Mouse (Mus musculus): ENCODE measurements around the gene Etv6. TPM values are rescaled to one million over a fixed set of nuclear protein-coding genes. Genes with fewer than 3 reads are reported as not detected.

The Etv6 gene
- polyA plus RNA-seq, 1 experiment = 16.2 TPM

DNA sequence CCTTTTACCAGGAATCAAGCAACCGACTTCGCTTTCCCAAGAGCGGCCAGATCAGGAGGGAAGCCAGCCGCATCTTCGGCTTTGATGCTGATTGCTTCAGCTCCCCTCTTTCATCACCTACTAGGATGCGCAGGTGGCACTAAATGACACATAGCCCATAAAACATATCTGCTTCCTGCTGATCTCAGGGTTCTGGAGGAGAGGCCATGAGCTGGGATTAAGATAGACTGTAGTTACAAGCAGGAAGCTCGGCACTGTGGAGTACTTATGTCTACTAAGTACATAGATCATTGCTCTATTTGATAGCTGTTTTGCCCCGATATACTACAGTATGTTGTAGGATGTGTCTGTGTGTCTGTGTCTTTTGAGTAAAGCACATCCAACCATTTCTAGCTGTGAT, 68.0 kb downstream of the Etv6 start:
- Histone ChIP-seq H3K4me1 (ENCODE audit: control insufficient read depth, insufficient read depth, insufficient read length, low read length) (peaks cover 32% of the 10 kb centered on the region; the same call in 1 of the 2 replicates), H3K27ac (ENCODE audit: insufficient read depth, low read depth, low read length) (no peak overlapping the region), H3K4me3 (ENCODE audit: low read depth, low read length) (no peak overlapping the region), H3K27me3 (ENCODE audit: control insufficient read depth, insufficient read depth, low read length) (no peaks in the 10 kb centered on the region), H3K36me3 (ENCODE audit: control insufficient read depth, insufficient read depth, low read length) (no peaks in the 10 kb centered on the region)
- 33% methylated on average over 8 of the region's 8 CpGs for whole genome bisulfite sequencing
- no peak for TF ChIP-seq POLR2A (IDR thresholded peaks at IDR 0.05; ENCODE audit: low read depth, low read length)
- TF ChIP-seq CTCF (IDR thresholded peaks at IDR 0.05; ENCODE audit: extremely low read depth, insufficient read length, insufficient replicate concordance, low read depth, low read length) = no peak

DNA sequence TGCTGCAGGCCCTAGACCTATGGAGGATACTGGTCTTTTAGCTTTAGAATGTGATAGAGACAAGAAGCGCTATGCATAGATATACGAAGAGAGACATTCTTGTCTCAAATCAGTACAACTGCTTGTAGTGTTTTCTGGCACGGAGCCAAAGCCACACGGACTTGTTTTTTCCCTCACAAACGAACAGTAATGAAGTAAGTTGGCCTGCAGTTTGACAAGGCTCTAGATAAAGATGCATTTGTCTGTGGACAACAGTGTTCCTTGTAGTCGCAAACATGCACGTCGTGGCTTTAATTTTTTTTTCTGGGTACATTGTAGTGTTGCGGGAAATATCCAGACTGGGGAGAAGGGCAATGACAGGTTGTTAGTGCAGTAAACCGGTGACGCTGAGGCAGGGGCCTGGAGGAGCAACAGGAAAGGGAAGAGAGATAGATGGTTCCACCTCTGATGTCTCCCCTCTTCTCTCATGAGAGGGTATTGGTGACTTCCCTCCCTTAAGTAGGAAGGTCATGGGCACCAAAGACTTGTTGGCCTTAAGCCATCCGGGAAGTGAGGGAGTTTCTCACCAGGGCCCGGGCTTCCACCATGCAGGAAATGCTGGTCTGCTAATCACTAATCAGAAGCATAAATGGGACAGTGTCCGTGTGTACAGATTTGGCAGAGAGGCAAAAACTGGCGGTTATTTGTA, 70.2 kb downstream of the Etv6 start:
- no peak for TF ChIP-seq POLR2A (IDR thresholded peaks at IDR 0.05; ENCODE audit: low read depth, low read length)
- no peak for TF ChIP-seq CTCF (IDR thresholded peaks at IDR 0.05; ENCODE audit: extremely low read depth, insufficient read length, insufficient replicate concordance, low read depth, low read length)
- H3K36me3 ChIP-seq (ENCODE audit: control insufficient read depth, insufficient read depth, low read length) = 0 out of 2 replicates have a peak, but pooled peaks cover 1% of the 10 kb centered on the region
- no peak overlapping the region for H3K4me3 ChIP-seq (ENCODE audit: low read depth, low read length)
- 14% methylated on average over 15 of the region's 15 CpGs for WGBS
- peaks cover 32% of the 10 kb centered on the region; the same call in 1 of the 2 replicates for H3K4me1 ChIP-seq (ENCODE audit: control insufficient read depth, insufficient read depth, insufficient read length, low read length)
- H3K27me3 ChIP-seq (ENCODE audit: control insufficient read depth, insufficient read depth, low read length) = no peaks in the 10 kb centered on the region
- peak overlapping the region; percentile 59 for H3K27ac ChIP-seq (ENCODE audit: insufficient read depth, low read depth, low read length)

DNA sequence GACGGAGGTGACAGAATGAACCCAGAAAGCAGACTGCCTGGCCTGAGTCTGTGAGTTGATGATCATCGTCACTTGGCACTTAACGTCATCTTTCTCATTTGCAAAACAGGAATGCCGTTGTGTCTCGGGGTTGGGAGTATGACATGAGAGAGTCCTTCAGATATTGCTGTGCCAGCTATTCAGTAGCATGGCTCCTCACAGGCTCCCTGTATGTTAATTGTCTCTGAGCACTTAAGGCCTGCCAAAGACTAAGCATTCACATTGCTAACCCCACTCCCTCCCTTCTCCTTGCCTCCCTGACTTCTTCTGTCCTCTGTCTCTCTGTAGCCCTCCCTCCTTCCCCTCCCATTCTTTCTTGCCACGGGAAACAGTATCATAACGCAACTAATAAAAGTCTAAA, 72.2 kb downstream of the Etv6 start:
- 30% methylated on average over 7 of the region's 7 CpGs for WGBS
- Histone ChIP-seq H3K27me3 (ENCODE audit: control insufficient read depth, insufficient read depth, low read length) (no peaks in the 10 kb centered on the region), H3K4me3 (ENCODE audit: low read depth, low read length) (peak overlapping the region; percentile 0; the same call in 1 of the 2 replicates), H3K4me1 (ENCODE audit: control insufficient read depth, insufficient read depth, insufficient read length, low read length) (peaks cover 44% of the 10 kb centered on the region; the same call in 1 of the 2 replicates), H3K36me3 (ENCODE audit: control insufficient read depth, insufficient read depth, low read length) (0 out of 2 replicates have a peak, but pooled peaks cover 1% of the 10 kb centered on the region), H3K27ac (ENCODE audit: insufficient read depth, low read depth, low read length) (no peak overlapping the region)
- no peak for TF ChIP-seq POLR2A (IDR thresholded peaks at IDR 0.05; ENCODE audit: low read depth, low read length)
- no peak for TF ChIP-seq CTCF (IDR thresholded peaks at IDR 0.05; ENCODE audit: extremely low read depth, insufficient read length, insufficient replicate concordance, low read depth, low read length)

DNA sequence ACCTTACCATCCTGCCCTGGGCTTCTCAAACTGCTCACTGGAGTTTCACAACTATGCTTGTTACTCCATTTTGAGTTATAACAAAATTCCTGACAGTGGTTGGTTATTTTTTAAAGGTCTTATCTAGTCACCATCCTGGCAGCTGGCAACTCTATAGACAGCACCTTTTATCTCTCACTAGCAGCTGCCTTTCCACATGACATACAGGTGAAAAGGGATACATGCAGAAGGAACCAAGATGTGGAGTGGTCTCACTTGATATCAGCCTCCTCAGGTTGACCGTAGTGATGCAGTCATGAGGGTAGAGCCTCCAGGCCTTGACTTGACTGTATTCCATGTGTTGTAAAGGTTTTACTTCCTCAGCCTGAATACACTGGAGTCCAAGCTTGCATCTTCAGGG, 74.2 kb downstream of the Etv6 start:
- Histone ChIP-seq H3K36me3 (ENCODE audit: control insufficient read depth, insufficient read depth, low read length) (0 out of 2 replicates have a peak, but pooled peaks cover 1% of the 10 kb centered on the region), H3K4me3 (ENCODE audit: low read depth, low read length) (no peak overlapping the region), H3K4me1 (ENCODE audit: control insufficient read depth, insufficient read depth, insufficient read length, low read length) (peaks cover 46% of the 10 kb centered on the region; the same call in 1 of the 2 replicates), H3K27ac (ENCODE audit: insufficient read depth, low read depth, low read length) (no peak overlapping the region), H3K27me3 (ENCODE audit: control insufficient read depth, insufficient read depth, low read length) (no peaks in the 10 kb centered on the region)
- TF ChIP-seq CTCF (IDR thresholded peaks at IDR 0.05; ENCODE audit: extremely low read depth, insufficient read length, insufficient replicate concordance, low read depth, low read length) (no peak), POLR2A (IDR thresholded peaks at IDR 0.05; ENCODE audit: low read depth, low read length) (no peak)
- WGBS = 91% methylated on average over 1 of the region's 1 CpGs

DNA sequence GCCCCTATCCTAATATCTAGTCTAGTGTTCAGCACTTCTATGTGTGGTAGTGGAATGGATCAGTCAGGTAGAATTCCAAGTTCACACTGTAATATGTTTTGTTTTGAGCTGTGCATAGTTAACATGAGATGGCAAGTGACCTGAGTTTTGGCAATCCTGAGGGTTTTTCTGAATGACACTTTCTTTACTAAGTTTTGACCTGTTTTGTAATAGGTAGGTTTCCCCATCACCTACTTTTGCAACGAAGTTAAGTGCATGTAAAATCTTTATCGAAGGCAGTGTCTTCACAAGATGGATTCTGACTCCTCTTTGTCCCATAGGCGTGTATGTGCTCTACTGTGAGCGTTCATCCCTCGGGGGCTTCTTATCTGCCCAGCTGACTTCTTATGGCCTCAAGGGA, 74.7 kb downstream of the Etv6 start:
- 88% methylated on average over 5 of the region's 5 CpGs for WGBS
- H3K27ac ChIP-seq (ENCODE audit: insufficient read depth, low read depth, low read length) = no peak overlapping the region
- H3K4me1 ChIP-seq (ENCODE audit: control insufficient read depth, insufficient read depth, insufficient read length, low read length) = peaks cover 42% of the 10 kb centered on the region; the same call in 1 of the 2 replicates
- TF ChIP-seq POLR2A (IDR thresholded peaks at IDR 0.05; ENCODE audit: low read depth, low read length) (no peak), CTCF (IDR thresholded peaks at IDR 0.05; ENCODE audit: extremely low read depth, insufficient read length, insufficient replicate concordance, low read depth, low read length) (no peak)
- no peak overlapping the region for H3K4me3 ChIP-seq (ENCODE audit: low read depth, low read length)
- no peaks in the 10 kb centered on the region for H3K27me3 ChIP-seq (ENCODE audit: control insufficient read depth, insufficient read depth, low read length)
- H3K36me3 ChIP-seq (ENCODE audit: control insufficient read depth, insufficient read depth, low read length) = 0 out of 2 replicates have a peak, but pooled peaks cover 1% of the 10 kb centered on the region

DNA sequence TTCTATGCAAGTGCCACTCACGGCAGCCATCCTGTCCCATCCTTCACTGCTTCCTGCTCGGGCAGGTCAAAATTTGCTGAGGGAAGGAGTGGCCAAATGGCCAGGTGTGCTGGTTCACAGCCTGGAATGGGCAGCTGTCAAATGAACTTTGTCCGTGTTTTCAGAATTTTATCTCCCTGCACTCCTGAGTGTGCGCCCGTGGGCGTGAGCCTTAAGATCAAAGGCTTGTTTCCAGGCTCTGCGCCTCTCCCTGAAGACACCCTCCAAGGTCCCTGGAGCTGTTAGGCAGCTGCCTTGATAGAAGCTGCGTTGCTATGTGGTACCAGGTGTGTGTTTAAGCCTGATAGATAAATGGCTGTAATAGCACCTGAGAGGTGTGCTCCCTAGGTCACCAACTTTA, 76.1 kb downstream of the Etv6 start:
- peak overlapping the region; percentile 61; the same call in 1 of the 2 replicates for H3K27ac ChIP-seq (ENCODE audit: insufficient read depth, low read depth, low read length)
- WGBS = 30% methylated on average over 8 of the region's 8 CpGs
- peaks cover 33% of the 10 kb centered on the region; the same call in 1 of the 2 replicates for H3K4me1 ChIP-seq (ENCODE audit: control insufficient read depth, insufficient read depth, insufficient read length, low read length)
- TF ChIP-seq POLR2A (IDR thresholded peaks at IDR 0.05; ENCODE audit: low read depth, low read length) (no peak), CTCF (IDR thresholded peaks at IDR 0.05; ENCODE audit: extremely low read depth, insufficient read length, insufficient replicate concordance, low read depth, low read length) (no peak)
- H3K36me3 ChIP-seq (ENCODE audit: control insufficient read depth, insufficient read depth, low read length) = 0 out of 2 replicates have a peak, but pooled peaks cover 3% of the 10 kb centered on the region
- no peak overlapping the region for H3K4me3 ChIP-seq (ENCODE audit: low read depth, low read length)
- no peaks in the 10 kb centered on the region for H3K27me3 ChIP-seq (ENCODE audit: control insufficient read depth, insufficient read depth, low read length)

DNA sequence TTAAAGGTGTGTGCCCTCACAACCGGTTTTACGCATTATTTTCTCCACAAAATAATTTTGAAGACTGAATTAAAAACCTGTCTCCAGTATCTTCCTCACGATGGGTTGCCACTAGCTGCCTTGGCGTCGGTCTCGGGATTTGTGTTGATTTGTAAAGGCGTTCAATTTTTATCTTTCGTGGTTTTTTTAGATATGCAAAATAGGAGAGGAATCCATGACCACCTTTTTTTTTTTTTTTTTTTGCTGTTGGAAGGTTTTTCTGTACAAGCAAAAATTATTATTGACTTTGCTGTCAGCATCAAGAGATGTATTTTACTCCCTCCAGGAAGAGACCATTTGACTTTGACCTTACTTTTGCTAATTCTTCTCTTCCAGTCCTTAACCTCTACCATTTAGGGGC, 77.3 kb downstream of the Etv6 start:
- H3K27ac ChIP-seq (ENCODE audit: insufficient read depth, low read depth, low read length) = peak overlapping the region; percentile 61
- TF ChIP-seq CTCF (IDR thresholded peaks at IDR 0.05; ENCODE audit: extremely low read depth, insufficient read length, insufficient replicate concordance, low read depth, low read length) (no peak), POLR2A (IDR thresholded peaks at IDR 0.05; ENCODE audit: low read depth, low read length) (no peak)
- WGBS = 67% methylated on average over 8 of the region's 8 CpGs
- H3K27me3 ChIP-seq (ENCODE audit: control insufficient read depth, insufficient read depth, low read length) = no peaks in the 10 kb centered on the region
- no peak overlapping the region for H3K4me3 ChIP-seq (ENCODE audit: low read depth, low read length)
- peaks cover 24% of the 10 kb centered on the region; the same call in 1 of the 2 replicates for H3K4me1 ChIP-seq (ENCODE audit: control insufficient read depth, insufficient read depth, insufficient read length, low read length)
- 0 out of 2 replicates have a peak, but pooled peaks cover 3% of the 10 kb centered on the region for H3K36me3 ChIP-seq (ENCODE audit: control insufficient read depth, insufficient read depth, low read length)
